Mouse (Mus musculus) limb, embryonic 14.5 days (tissue): Measurements from ENCODE around the gene Zmynd10. TPM values are rescaled to one million over a fixed set of nuclear protein-coding genes. Genes with fewer than 3 reads are reported as not detected.

Experiments used
- ATAC-seq: fragments of 200-750 bp; cut with Nextera tagmentation; 2 replicates; pipeline ENCODE4 v1.8.0; 2017; ENCODE audit warnings: low read depth, moderate number of reproducible peaks, moderate TSS enrichment; ENCODE audit not compliant: low FRiP score
- DNase-seq: peaks from one replicate; pipeline ENCODE4 v3.0.0-alpha.2; 2015; ENCODE audit warnings: low spot score
- H3K27ac ChIP-seq: fragments of 300-500 bp; sonication (generic); replicated peaks from 2 replicates; pipeline ENCODE4 v1.5.1; 2014; ENCODE audit warnings: low read depth, mild to moderate bottlenecking, low read length, moderate library complexity, mixed read lengths
- H3K27me3 ChIP-seq: fragments of 300-500 bp; sonication (generic); 2 replicates; pipeline ENCODE4 v1.6.1; 2014; ENCODE audit warnings: low read length, mixed read lengths; ENCODE audit not compliant: control insufficient read depth, insufficient read depth
- H3K36me3 ChIP-seq: fragments of 300-500 bp; sonication (generic); 2 replicates; pipeline ENCODE4 v1.6.1; 2014; ENCODE audit warnings: mild to moderate bottlenecking, low read length, moderate library complexity, mixed read lengths; ENCODE audit not compliant: control insufficient read depth, insufficient read depth
- H3K4me1 ChIP-seq: fragments of 300-500 bp; sonication (generic); 2 replicates; pipeline ENCODE4 v1.6.1; 2014; ENCODE audit warnings: antibody characterized with exemption, low read length, mixed read lengths; ENCODE audit not compliant: control insufficient read depth, insufficient read depth
- H3K4me2 ChIP-seq: fragments of 300-500 bp; sonication (generic); replicated peaks from 2 replicates; pipeline ENCODE4 v1.6.1; 2014; ENCODE audit warnings: low read depth, mild to moderate bottlenecking, low read length, moderate library complexity; ENCODE audit not compliant: severe bottlenecking
- H3K4me3 ChIP-seq: fragments of 300-500 bp; sonication (generic); replicated peaks from 2 replicates; pipeline ENCODE4 v1.5.1; 2014; ENCODE audit warnings: low read length
- H3K9ac ChIP-seq: fragments of 300-500 bp; sonication (generic); 2 replicates; pipeline ENCODE4 v1.6.1; 2014; ENCODE audit warnings: mild to moderate bottlenecking, low read depth, low read length, moderate library complexity; ENCODE audit not compliant: severe bottlenecking
- H3K9me3 ChIP-seq: fragments of 300-500 bp; sonication (generic); 2 replicates; pipeline ENCODE4 v1.6.1; 2016; ENCODE audit warnings: low read length; ENCODE audit not compliant: control insufficient read depth
- POLR2A ChIP-seq: fragments of 200-500 bp; IDR thresholded peaks from 2 replicates; pipeline ENCODE4 v1.8.0; 2012; ENCODE audit warnings: inconsistent platforms, mild to moderate bottlenecking, moderate library complexity, borderline replicate concordance; ENCODE audit not compliant: insufficient read depth, insufficient read length; ENCODE audit errors: extremely low read depth
- WGBS: fragments of 180-500 bp; shearing (Covaris S2); extraction: QIAGEN DNeasy Blood & Tissue Kit; methylation state at CpG from one replicate; pipeline ENCODE4 v1.1.7; 2014; 5-methylcytosine and 5-hydroxymethylcytosine counted together
- polyA plus RNA-seq, 2 experiments: library from polyadenylated mRNA; depleted of rRNA in 1 of 2; stranded (reverse) in 1 of 2; unstranded in 1 of 2; fragments of >200 nt; fragmentation: Nextera tagmentation in 1 of 2; extraction: Ambion mirVana in 1 of 2; gene quantifications; 2 replicates each; pipeline versions ENCODE4 v1.2.1 to v1.2.3; 2012 to 2014

Zmynd10 gene
- polyA plus RNA-seq, 2 experiments, result 1.4 TPM; not detected in 1

DNA sequence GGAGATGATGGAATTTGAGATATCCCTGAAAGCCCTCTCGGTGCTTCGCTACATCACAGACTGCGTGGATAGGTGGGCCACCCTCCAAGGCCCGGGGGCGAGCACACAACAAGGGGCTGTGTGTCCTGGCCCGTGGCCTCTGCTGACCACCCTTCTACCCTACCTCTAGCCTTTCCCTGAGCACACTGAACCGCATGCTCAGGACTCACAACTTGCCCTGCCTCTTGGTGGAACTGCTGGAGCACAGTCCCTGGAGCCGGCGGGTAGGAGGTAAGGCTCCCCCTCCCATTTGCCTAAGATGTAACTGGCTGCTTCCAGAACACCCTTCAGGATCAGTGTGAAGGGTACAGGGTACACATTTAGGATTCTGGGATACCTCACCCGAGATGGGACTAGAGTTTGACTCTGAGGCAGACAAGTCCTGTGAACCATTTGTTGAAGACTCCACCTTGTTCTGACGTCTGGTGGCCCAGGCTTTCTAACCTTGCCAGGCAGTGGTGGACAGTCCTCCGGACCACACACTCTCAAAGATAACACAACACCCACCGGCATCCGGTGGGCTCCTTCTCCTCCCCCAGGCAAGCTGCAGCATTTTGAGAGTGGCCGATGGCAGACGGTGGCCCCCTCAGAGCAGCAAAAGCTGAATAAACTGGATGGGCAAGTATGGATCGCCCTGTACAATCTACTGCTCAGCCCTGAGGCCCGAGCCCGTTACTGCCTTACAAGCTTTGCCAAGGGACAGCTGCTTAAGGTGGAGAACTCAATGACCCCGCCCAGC, 2.4 kb downstream of the Zmynd10 start:
- ATAC-seq, result no peak
- no peak overlapping the region for H3K9ac ChIP-seq
- H3K4me2 ChIP-seq, result no peak overlapping the region
- WGBS, result 74% methylated on average over 20 of the region's 20 CpGs
- DNase-seq, result no peak
- no peak overlapping the region for H3K27ac ChIP-seq
- no peak for TF ChIP-seq POLR2A
- H3K9me3 ChIP-seq, result no peaks in the 10 kb centered on the region
- peaks cover 47% of the 10 kb centered on the region for H3K4me1 ChIP-seq
- no peak overlapping the region for H3K4me3 ChIP-seq
- peaks cover 9% of the 10 kb centered on the region for H3K36me3 ChIP-seq
- no peaks in the 10 kb centered on the region for H3K27me3 ChIP-seq

DNA sequence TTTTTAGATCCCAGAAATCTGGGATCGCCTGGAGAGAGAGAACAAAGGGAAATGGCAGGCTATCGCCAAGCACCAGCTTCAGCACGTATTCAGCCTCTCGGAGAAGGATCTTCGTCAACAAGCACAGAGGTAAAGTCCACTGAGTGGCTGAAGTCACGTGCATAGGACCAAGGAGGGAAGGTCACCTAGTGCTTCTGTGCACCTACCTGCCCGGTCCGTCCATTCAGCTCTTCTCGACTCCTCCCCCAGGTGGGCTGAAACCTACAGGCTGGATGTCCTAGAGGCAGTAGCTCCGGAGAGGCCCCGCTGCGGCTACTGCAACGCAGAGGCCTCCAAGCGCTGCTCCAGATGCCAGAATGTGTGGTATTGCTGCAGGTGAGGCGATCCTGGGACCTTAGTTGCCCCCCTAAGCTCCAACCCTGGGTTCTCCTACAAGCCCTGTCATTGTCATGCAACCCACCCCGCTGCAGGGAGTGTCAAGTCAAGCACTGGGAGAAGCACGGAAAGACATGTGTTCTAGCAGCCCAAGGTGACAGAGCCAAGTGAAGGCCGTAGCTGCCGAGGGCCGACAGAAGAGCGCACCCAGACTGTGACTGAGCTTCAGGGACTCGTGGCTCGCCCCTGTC, 3.5 kb downstream of the Zmynd10 start:
- Histone ChIP-seq H3K4me3 (peak overlapping the region; percentile 85), H3K4me1 (peaks cover 48% of the 10 kb centered on the region), H3K9ac (peak overlapping the region; percentile 69), H3K9me3 (no peaks in the 10 kb centered on the region), H3K4me2 (peak overlapping the region; percentile 98), H3K27ac (peak overlapping the region; percentile 85), H3K27me3 (no peaks in the 10 kb centered on the region), H3K36me3 (no peaks in the 10 kb centered on the region)
- 27% methylated on average over 23 of the region's 23 CpGs for WGBS
- ATAC-seq (no peak), DNase-seq (no peak)
- no peak for TF ChIP-seq POLR2A

DNA sequence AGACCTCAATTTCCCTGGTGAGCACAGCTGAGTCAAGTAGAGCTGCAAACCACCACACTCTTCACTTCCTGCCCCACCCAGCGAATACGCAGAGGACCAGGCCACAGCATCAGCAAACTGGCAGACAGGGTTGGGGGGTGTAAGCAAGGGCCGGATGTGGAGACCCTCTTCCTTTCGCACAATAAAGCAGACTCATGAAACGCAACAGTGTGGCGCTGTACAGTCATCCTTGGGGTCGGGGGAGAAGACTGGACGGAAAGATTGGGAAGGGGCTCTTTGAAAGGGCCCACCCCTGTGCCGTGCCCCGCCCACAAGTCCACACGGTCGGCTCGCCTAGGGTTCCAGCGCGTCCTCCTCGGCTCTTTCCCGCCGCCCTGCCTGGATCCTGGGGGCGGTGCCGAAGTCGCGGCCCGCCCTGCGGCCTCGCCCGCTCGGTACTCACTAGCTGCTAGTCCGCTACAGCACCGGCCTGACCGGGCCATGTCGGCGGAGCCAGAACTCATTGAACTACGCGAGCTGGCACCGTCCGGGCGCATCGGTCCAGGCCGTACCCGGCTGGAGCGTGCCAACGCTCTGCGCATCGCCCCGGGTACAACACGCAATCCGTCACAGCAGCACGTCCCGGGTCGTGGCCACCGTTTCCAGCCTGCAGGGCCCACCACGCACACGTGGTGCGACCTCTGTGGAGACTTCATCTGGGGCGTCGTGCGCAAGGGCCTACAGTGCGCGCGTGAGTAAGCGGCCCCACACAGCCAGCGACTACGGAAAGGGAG, 4.2 kb downstream of the Zmynd10 start, which contains the start of gene Rassf1:
Gene Rassf1, plus strand, starts transcription at position 439 of the 773 bp plus-strand sequence.
- peak; percentile 52; the same call in 1 of the 2 replicates for TF ChIP-seq POLR2A
- peaks cover 52% of the 10 kb centered on the region for H3K4me1 ChIP-seq
- under 1% methylated on average over 55 of the region's 63 CpGs for WGBS
- peak; percentile 58 for ATAC-seq
- peak within 1 kb of the TSS; percentile 85 for H3K27ac ChIP-seq
- no peaks in the 10 kb centered on the region for H3K27me3 ChIP-seq
- peak; percentile 83 for DNase-seq
- peak within 1 kb of the TSS; percentile 98 for H3K4me2 ChIP-seq
- peaks cover 4% of the 10 kb centered on the region; the same call in 1 of the 2 replicates for H3K36me3 ChIP-seq
- no peaks in the 10 kb centered on the region for H3K9me3 ChIP-seq
- H3K9ac ChIP-seq, result peak within 1 kb of the TSS; percentile 69
- H3K4me3 ChIP-seq, result peak within 1 kb of the TSS; percentile 85

DNA sequence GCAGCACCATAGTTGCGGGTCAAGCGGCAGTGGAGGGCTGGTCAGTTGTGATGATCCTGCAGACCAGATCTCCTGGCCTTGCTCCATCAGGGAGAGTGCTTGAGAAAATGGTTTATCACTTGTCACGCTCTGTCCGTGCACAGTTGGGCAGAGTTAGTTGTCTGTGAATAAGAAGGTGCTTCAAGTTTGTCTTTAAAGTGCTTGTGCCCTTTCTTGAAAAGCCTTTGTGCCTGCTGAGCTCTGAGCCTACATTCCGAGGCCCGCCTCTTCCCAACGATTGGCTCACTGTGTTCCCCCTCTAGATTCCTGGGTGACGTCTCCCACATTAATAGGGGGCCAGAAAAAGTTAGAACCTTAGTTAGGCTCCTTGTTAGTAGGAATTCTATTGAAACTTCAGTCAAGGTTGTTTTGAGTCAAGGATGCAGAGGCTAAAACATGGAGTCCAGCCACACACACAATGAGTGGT, 4.8 kb downstream of the Zmynd10 start:
- WGBS, result 7% methylated on average over 8 of the region's 8 CpGs
- Histone ChIP-seq H3K4me2 (peak overlapping the region; percentile 98), H3K27me3 (no peaks in the 10 kb centered on the region), H3K4me1 (peaks cover 52% of the 10 kb centered on the region), H3K9me3 (no peaks in the 10 kb centered on the region), H3K4me3 (peak overlapping the region; percentile 85), H3K36me3 (peaks cover 10% of the 10 kb centered on the region), H3K9ac (peak overlapping the region; percentile 69), H3K27ac (peak overlapping the region; percentile 85)
- ATAC-seq, result no peak
- no peak for TF ChIP-seq POLR2A
- DNase-seq, result peak; percentile 64
